Mouse (Mus musculus): ENCODE data around the gene Olfr965.
"Not testable (repeated sequence)": the region's sequence is repeated elsewhere in the genome, so short reads cannot be mapped to it uniquely, and the experiment has no call there.

The Olfr965 gene

DNA sequence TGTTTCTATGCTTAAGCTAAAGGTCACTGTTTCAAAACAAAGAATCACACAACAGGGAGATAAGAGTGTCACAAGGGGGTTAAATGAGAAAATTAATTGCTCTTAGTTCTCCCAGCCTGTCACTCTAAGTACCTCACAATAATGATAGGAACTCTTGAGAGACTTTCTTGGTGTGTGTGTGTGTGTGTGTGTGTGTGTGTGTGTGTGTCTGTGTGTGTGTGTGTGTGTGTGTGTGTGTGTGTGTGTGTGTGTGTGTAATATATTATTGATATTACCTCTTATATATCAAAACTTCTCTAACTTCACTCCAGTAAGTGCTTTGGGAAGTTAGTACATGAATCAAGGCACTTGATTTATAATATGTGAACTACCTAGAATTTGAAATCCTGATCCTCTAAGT lies at the start of gene Olfr965:
Olfr965 (plus strand) TSS at position 301 of the 400 bp plus-strand sequence.
- no peak for DNase-seq

DNA sequence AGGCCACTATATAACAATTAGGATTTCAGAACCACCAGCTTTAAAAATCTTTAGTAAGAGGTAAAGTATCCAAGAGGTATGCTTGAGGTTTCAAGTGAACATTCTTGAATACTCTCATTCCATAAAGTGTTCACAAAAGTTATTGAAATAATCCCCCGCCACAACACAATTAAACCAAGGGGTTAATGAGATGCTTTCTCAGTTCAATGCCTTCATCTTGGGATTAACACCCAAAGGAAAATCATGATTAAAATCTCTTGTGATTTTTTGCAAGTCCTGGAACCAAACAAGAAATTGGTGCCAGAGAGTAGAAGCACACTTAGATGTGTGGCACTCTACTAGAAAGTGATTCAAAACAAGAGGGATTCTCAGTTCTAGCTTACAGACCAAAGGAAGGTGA lies 44.2 kb upstream of the Olfr965 start, which contains the start of gene Olfr963:
Olfr963 (plus strand) TSS at position 301 of the 400 bp plus-strand sequence.
- no peak for DNase-seq

DNA sequence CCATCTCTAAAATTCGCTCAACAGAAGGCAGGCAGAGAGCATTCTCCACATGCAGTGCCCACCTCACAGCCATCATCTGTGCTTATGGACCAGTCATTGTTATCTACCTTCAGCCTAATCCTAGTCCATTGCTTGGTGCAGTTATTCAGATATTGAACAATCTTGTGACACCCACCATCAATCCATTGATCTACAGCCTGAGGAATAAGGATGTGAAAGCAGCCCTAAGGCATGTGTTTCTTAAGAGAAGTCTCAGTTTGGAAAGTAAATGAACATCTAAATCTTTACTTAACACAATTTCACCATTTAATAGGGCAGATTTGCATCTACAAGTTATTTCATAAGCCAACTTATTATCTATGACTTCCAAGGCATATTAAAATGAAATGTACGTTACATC lies 41.4 kb upstream of the Olfr965 start:
- no peak for DNase-seq

DNA sequence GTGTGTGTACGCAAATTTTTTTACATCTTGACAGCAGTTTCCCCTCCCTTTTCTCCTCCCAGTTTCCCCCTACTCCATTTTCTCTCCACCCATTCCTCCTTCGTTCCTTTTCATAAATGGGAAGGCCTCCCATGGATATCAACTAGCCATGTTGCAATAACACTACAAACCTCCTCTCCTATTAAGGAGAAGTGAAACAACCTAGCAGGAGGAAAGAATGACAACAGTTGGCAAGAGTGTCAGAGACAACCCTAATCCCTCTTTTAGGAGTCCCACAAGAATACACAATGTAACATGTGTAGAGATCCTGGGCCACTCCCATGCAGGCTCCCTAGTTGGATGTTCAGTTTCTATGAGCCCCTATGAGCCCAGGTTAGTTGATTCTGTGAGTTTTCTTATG lies 36.3 kb upstream of the Olfr965 start:
- DNase-seq: no peak

DNA sequence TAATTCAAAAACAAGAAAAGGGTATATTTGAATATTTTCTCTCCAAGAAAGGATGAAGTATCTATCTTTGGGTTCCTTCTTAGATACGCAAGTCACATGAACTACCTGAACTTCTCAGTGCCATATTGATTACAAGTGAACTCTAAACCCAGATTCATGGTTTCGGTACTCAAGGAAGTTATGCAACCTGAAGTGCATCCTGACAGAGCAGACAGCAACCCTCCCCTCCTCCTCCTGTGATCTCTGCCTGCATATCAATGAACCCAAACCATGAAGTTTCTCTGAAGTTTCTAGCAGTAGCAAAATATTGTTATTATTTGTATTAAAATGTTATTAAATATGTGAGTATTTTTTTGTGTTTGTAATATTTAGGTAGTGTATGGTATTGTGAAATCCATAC lies 32.6 kb upstream of the Olfr965 start:
- no peak for DNase-seq

DNA sequence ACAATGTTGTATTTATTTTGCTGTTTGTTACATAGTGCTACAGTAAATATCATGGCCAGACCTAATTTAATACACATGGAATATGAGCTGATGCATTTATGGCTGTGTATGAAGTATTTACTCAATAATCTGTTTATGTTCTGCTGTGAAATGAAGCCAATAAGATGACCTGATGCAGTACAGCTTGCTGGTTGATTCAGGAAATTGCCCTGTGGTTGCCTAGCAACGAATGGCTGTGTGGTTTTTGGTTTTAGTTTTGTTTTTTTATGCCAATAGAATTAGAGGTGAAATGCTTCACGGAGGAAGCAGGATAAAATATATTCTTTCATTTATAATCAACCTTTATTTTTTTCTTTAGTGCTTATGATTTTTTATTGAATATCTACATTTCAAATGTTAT lies 31.9 kb upstream of the Olfr965 start:
- no peak for DNase-seq

DNA sequence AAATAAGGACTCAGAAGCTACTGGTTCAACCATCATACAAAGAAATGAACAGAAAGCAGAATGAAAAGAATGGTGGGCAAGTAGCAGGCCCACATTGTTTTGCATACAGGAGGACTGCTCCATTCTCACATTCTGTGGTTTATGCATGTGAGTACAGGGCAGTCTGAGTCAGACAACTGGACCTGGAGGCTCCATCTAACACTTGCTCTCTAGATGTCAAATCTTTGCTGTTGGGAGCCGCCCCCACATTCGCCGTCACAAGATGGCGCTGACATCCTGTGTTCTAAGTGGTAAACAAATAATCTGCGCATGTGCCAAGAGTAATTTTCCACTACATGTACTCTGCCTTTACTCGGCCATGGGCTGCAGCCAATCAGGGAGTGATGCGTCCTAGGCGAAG lies 10.0 kb upstream of the Olfr965 start:
- DNase-seq: not testable (repeated sequence)

- no peak for DNase-seq
Observed at GRCm38 (mm10) chr9:39707017-39707416, 4.1 kb upstream of the Olfr965 start, which contains the start of gene Olfr149. TSS of gene Olfr149 (minus strand) at chr9:39707117.

GRCm38 (mm10) chr9:39708958-39709357 lies 2.2 kb upstream of the Olfr965 start:
- no peak for DNase-seq

- no peak for DNase-seq
Observed at GRCm38 (mm10) chr9:39730678-39731077, 19.5 kb downstream of the Olfr965 start, which contains the start of gene Olfr150. TSS of gene Olfr150 (plus strand) at chr9:39730978.

GRCm38 (mm10) chr9:39740741-39741140 lies 29.6 kb downstream of the Olfr965 start:
- DNase-seq: no peak

GRCm38 (mm10) chr9:39745949-39746348 lies 34.8 kb downstream of the Olfr965 start, which contains the start of gene Olfr967:
TSS of gene Olfr967 (plus strand) at chr9:39746249.
- DNase-seq: no peak

GRCm38 (mm10) chr9:39746428-39746827 lies 35.3 kb downstream of the Olfr965 start:
- no peak for DNase-seq

All from thymus, adult 18-20 months (tissue).